Mouse (Mus musculus) limb, embryonic 14.5 days (tissue): ENCODE results near the gene Cfap97. TPM values are rescaled to one million over a fixed set of nuclear protein-coding genes. Genes with fewer than 3 reads are reported as not detected.

Experiments used
- ATAC-seq: fragments of 200-750 bp; cut with Nextera tagmentation; 2 replicates; pipeline ENCODE4 v1.8.0; 2017; ENCODE audit warnings: low read depth, moderate number of reproducible peaks, moderate TSS enrichment; ENCODE audit not compliant: low FRiP score
- DNase-seq: peaks from one replicate; pipeline ENCODE4 v3.0.0-alpha.2; 2015; ENCODE audit warnings: low spot score
- H3K27ac ChIP-seq: fragments of 300-500 bp; sonication (generic); replicated peaks from 2 replicates; pipeline ENCODE4 v1.5.1; 2014; ENCODE audit warnings: low read depth, mild to moderate bottlenecking, low read length, moderate library complexity, mixed read lengths
- H3K27me3 ChIP-seq: fragments of 300-500 bp; sonication (generic); 2 replicates; pipeline ENCODE4 v1.6.1; 2014; ENCODE audit warnings: low read length, mixed read lengths; ENCODE audit not compliant: control insufficient read depth, insufficient read depth
- H3K36me3 ChIP-seq: fragments of 300-500 bp; sonication (generic); 2 replicates; pipeline ENCODE4 v1.6.1; 2014; ENCODE audit warnings: mild to moderate bottlenecking, low read length, moderate library complexity, mixed read lengths; ENCODE audit not compliant: control insufficient read depth, insufficient read depth
- H3K4me1 ChIP-seq: fragments of 300-500 bp; sonication (generic); 2 replicates; pipeline ENCODE4 v1.6.1; 2014; ENCODE audit warnings: antibody characterized with exemption, low read length, mixed read lengths; ENCODE audit not compliant: control insufficient read depth, insufficient read depth
- H3K4me2 ChIP-seq: fragments of 300-500 bp; sonication (generic); replicated peaks from 2 replicates; pipeline ENCODE4 v1.6.1; 2014; ENCODE audit warnings: low read depth, mild to moderate bottlenecking, low read length, moderate library complexity; ENCODE audit not compliant: severe bottlenecking
- H3K4me3 ChIP-seq: fragments of 300-500 bp; sonication (generic); replicated peaks from 2 replicates; pipeline ENCODE4 v1.5.1; 2014; ENCODE audit warnings: low read length
- H3K9ac ChIP-seq: fragments of 300-500 bp; sonication (generic); 2 replicates; pipeline ENCODE4 v1.6.1; 2014; ENCODE audit warnings: mild to moderate bottlenecking, low read depth, low read length, moderate library complexity; ENCODE audit not compliant: severe bottlenecking
- H3K9me3 ChIP-seq: fragments of 300-500 bp; sonication (generic); 2 replicates; pipeline ENCODE4 v1.6.1; 2016; ENCODE audit warnings: low read length; ENCODE audit not compliant: control insufficient read depth
- POLR2A ChIP-seq: fragments of 200-500 bp; IDR thresholded peaks from 2 replicates; pipeline ENCODE4 v1.8.0; 2012; ENCODE audit warnings: inconsistent platforms, mild to moderate bottlenecking, moderate library complexity, borderline replicate concordance; ENCODE audit not compliant: insufficient read depth, insufficient read length; ENCODE audit errors: extremely low read depth
- WGBS: fragments of 180-500 bp; shearing (Covaris S2); extraction: QIAGEN DNeasy Blood & Tissue Kit; methylation state at CpG from one replicate; pipeline ENCODE4 v1.1.7; 2014; 5-methylcytosine and 5-hydroxymethylcytosine counted together
- microRNA-seq: library from miRNA; unstranded; fragments of <30 nt; microRNA quantifications from one replicate; pipeline ENCODE4, GENCODE M21; 2016
- polyA plus RNA-seq, 2 experiments: library from polyadenylated mRNA; depleted of rRNA in 1 of 2; stranded (reverse) in 1 of 2; unstranded in 1 of 2; fragments of >200 nt; fragmentation: Nextera tagmentation in 1 of 2; extraction: Ambion mirVana in 1 of 2; gene quantifications; 2 replicates each; pipeline versions ENCODE4 v1.2.1 to v1.2.3; 2012 to 2014

The Cfap97 gene
- polyA plus RNA-seq, 2 experiments: 14.6 to 28.5 TPM

GRCm38 (mm10) chr8:46236441-46237223, 85.1 kb downstream of the Cfap97 start:
- no peak overlapping the region for H3K4me2 ChIP-seq
- H3K4me3 ChIP-seq: no peak overlapping the region
- DNase-seq (peak; percentile 35), ATAC-seq (no peak)
- no peaks in the 10 kb centered on the region for H3K9me3 ChIP-seq
- no peaks in the 10 kb centered on the region for H3K36me3 ChIP-seq
- no peak overlapping the region for H3K9ac ChIP-seq
- H3K27ac ChIP-seq: no peak overlapping the region
- no peak for TF ChIP-seq POLR2A
- H3K27me3 ChIP-seq: no peaks in the 10 kb centered on the region
- WGBS: 37% methylated on average over 7 of the region's 7 CpGs
- H3K4me1 ChIP-seq: no peaks in the 10 kb centered on the region

- no peak overlapping the region for H3K27ac ChIP-seq
- DNase-seq (peak; percentile 90), ATAC-seq (peak; percentile 74)
- no peak for TF ChIP-seq POLR2A
- H3K4me1 ChIP-seq: no peaks in the 10 kb centered on the region
- H3K9ac ChIP-seq: no peak overlapping the region
- no peak overlapping the region for H3K4me3 ChIP-seq
- no peaks in the 10 kb centered on the region for H3K9me3 ChIP-seq
- 30% methylated on average over 13 of the region's 13 CpGs for WGBS
- no peaks in the 10 kb centered on the region for H3K27me3 ChIP-seq
- no peak overlapping the region for H3K4me2 ChIP-seq
- no peaks in the 10 kb centered on the region for H3K36me3 ChIP-seq
Measured at GRCm38 (mm10) chr8:46241568-46242374, 90.2 kb downstream of the Cfap97 start.

GRCm38 (mm10) chr8:46242946-46243345, 91.4 kb downstream of the Cfap97 start:
- Histone ChIP-seq H3K4me3 (no peak overlapping the region), H3K9me3 (no peaks in the 10 kb centered on the region), H3K27ac (no peak overlapping the region), H3K4me1 (no peaks in the 10 kb centered on the region), H3K4me2 (no peak overlapping the region), H3K36me3 (no peaks in the 10 kb centered on the region), H3K27me3 (no peaks in the 10 kb centered on the region), H3K9ac (no peak overlapping the region)
- WGBS: 24% methylated on average over 7 of the region's 7 CpGs
- no peak for TF ChIP-seq POLR2A
- ATAC-seq (no peak), DNase-seq (no peak)

Small RNA genes within 50 kb of the gene (microRNA-seq; reads per million reads assigned to microRNA genes)
- not detected for gene Gm23812

Other genes with a start within 250 kb of the Cfap97 start
- gene Ccdc110, start 217.2 kb upstream of the Cfap97 start, polyA plus RNA-seq (2012; rRNA removed): 0.06 and 0.09 TPM in 2 replicates
- 0.12 and 0.26 TPM in 2 replicates for gene Ccdc110, start 217.2 kb upstream of the Cfap97 start, polyA plus RNA-seq (2014; fragmentation: Nextera tagmentation; extraction: Ambion mirVana)
- 2.6 and 5.2 TPM in 2 replicates for gene 1700029J07Rik, start 176.5 kb upstream of the Cfap97 start, polyA plus RNA-seq (2012; rRNA removed)
- gene 1700029J07Rik, start 176.5 kb upstream of the Cfap97 start, polyA plus RNA-seq (2014; fragmentation: Nextera tagmentation; extraction: Ambion mirVana): 1.9 and 2.5 TPM in 2 replicates
- gene Ufsp2, start 176.2 kb upstream of the Cfap97 start, polyA plus RNA-seq (2012; rRNA removed): 51.5 and 62.3 TPM in 2 replicates
- gene Ufsp2, start 176.2 kb upstream of the Cfap97 start, polyA plus RNA-seq (2014; fragmentation: Nextera tagmentation; extraction: Ambion mirVana): 81.9 and 92.5 TPM in 2 replicates
- gene Lrp2bp, start 152.5 kb upstream of the Cfap97 start, polyA plus RNA-seq (2012; rRNA removed): 0.24 and 0.29 TPM in 2 replicates
- 0.40 and 0.53 TPM in 2 replicates for gene Lrp2bp, start 152.5 kb upstream of the Cfap97 start, polyA plus RNA-seq (2014; fragmentation: Nextera tagmentation; extraction: Ambion mirVana)
- 10.9 and 17.2 TPM in 2 replicates for gene Ankrd37, start 146.1 kb upstream of the Cfap97 start, polyA plus RNA-seq (2012; rRNA removed)
- gene Ankrd37, start 146.1 kb upstream of the Cfap97 start, polyA plus RNA-seq (2014; fragmentation: Nextera tagmentation; extraction: Ambion mirVana): 18.7 and 19.4 TPM in 2 replicates
- 10.2 and 13.8 TPM in 2 replicates for gene Snx25, start 388 bp downstream of the Cfap97 start, polyA plus RNA-seq (2012; rRNA removed)
- gene Snx25, start 388 bp downstream of the Cfap97 start, polyA plus RNA-seq (2014; fragmentation: Nextera tagmentation; extraction: Ambion mirVana): 10.5 and 13.5 TPM in 2 replicates
- gene Slc25a4, start 59.5 kb downstream of the Cfap97 start, polyA plus RNA-seq (2012; rRNA removed): 410 and 427 TPM in 2 replicates
- gene Slc25a4, start 59.5 kb downstream of the Cfap97 start, polyA plus RNA-seq (2014; fragmentation: Nextera tagmentation; extraction: Ambion mirVana): 513 and 524 TPM in 2 replicates
- gene Helt, start 142.9 kb downstream of the Cfap97 start, polyA plus RNA-seq (2012; rRNA removed): 0.05 TPM in 1 of 2 replicates, not detected in the other
- not detected in 2 replicates for gene Helt, start 142.9 kb downstream of the Cfap97 start, polyA plus RNA-seq (2014; fragmentation: Nextera tagmentation; extraction: Ambion mirVana)